Mouse (Mus musculus) C2C12 (cell line): ENCODE measurements around the gene C4b.

ENCODE experiments used
- CEBPB ChIP-seq: IDR thresholded peaks from one replicate; pipeline ENCODE4 v1.6.1; 2011; ENCODE audit warnings: low read depth, mild to moderate bottlenecking, control low read depth, moderate library complexity
- CTCF ChIP-seq: IDR thresholded peaks from one replicate; pipeline ENCODE4 v1.5.1; 2011; ENCODE audit not compliant: control insufficient read depth, insufficient read depth, insufficient read length
- FOSL1 ChIP-seq: IDR thresholded peaks from one replicate; pipeline ENCODE4 v1.8.0; 2011; ENCODE audit warnings: mild to moderate bottlenecking, low read length; ENCODE audit not compliant: poor library complexity, insufficient read depth, severe bottlenecking
- MAX ChIP-seq: IDR thresholded peaks from one replicate; pipeline ENCODE4 v1.6.1; 2011; ENCODE audit warnings: mild to moderate bottlenecking, control low read depth
- MYOD1 ChIP-seq: IDR thresholded peaks from one replicate; pipeline ENCODE4 v1.6.1; 2011; ENCODE audit warnings: low read depth; ENCODE audit not compliant: control insufficient read depth, insufficient read length
- MYOG ChIP-seq: IDR thresholded peaks from one replicate; pipeline ENCODE4 v1.6.1; 2011; ENCODE audit not compliant: control insufficient read depth, insufficient read length; ENCODE audit errors: extremely low read depth
- USF1 ChIP-seq: IDR thresholded peaks from one replicate; pipeline ENCODE4 v1.6.1; 2011; ENCODE audit warnings: low read depth, mild to moderate bottlenecking, control low read depth, moderate library complexity

GRCm38 (mm10) chr17:34744206-34744605, 524 bp upstream of the C4b start:
- TF ChIP-seq CTCF (no peak), USF1 (no peak), MYOD1 (no peak), MAX (no peak), MYOG (no peak), CEBPB (no peak), FOSL1 (no peak)
